ENCODE assay signal across 7 mouse cellular contexts in genomic region chr13:105294715-105295114, GRCm38 (mm10). TPM values are rescaled to one million over a fixed set of nuclear protein-coding genes. Genes with fewer than 3 reads are reported as not detected.
DNase-seq lines count a peak whose midpoint lies in the region; ATAC-seq and TF ChIP-seq lines count a peak whose summit lies in the region.

Gene Rnf180 (minus strand): TSS chr13:105294815.

- peak within 1 kb of the TSS; percentile 95 for H3K27ac ChIP-seq in forebrain, embryonic 10.5 days
- peak within 1 kb of the TSS; percentile 87 for H3K27ac ChIP-seq in midbrain, postnatal 0 days (ENCODE audit: low read depth, low read length)

- no peaks in the 10 kb centered on the region for H3K9me3 ChIP-seq in forebrain, embryonic 10.5 days
- no peaks in the 10 kb centered on the region for H3K9me3 ChIP-seq in midbrain, postnatal 0 days (ENCODE audit: low read length)

- DNase-seq in left cerebral cortex, adult 18-20 months (ENCODE audit: low spot score in 2 of 2): no peak
- no peak for DNase-seq in left cerebral cortex, adult 9 months (ENCODE audit: low spot score in 2 of 2)
- no peak for DNase-seq in forebrain, embryonic 10.5 days (ENCODE audit: extremely low spot score, low spot score)
- no peak for DNase-seq in layer of hippocampus, postnatal 14 days (ENCODE audit: low spot score in 2 of 2)
- no peak for DNase-seq in midbrain, postnatal 0 days (ENCODE audit: low spot score)
- DNase-seq in thymus, postnatal 36 days: no peak

- ATAC-seq in midbrain, postnatal 0 days (ENCODE audit: low FRiP score): no peak; the same call in 1 of the 2 replicates
- ATAC-seq in CD4-positive, CD25-positive, alpha-beta regulatory T cell, adult 4 months: no peak

- 0 out of 2 replicates have a peak, but pooled peaks cover under 1% of the 10 kb centered on the region for H3K36me3 ChIP-seq in forebrain, embryonic 10.5 days (replicated peaks)
- no peaks in the 10 kb centered on the region for H3K36me3 ChIP-seq in midbrain, postnatal 0 days (ENCODE audit: insufficient read depth, low read length)

- H3K27me3 ChIP-seq in forebrain, embryonic 10.5 days (ENCODE audit: poor library complexity, severe bottlenecking): peaks cover 17% of the 10 kb centered on the region
- H3K27me3 ChIP-seq in midbrain, postnatal 0 days (ENCODE audit: insufficient read depth, low read length): no peaks in the 10 kb centered on the region

- peak within 1 kb of the TSS; percentile 94 for H3K9ac ChIP-seq in midbrain, postnatal 0 days (replicated peaks; ENCODE audit: low read length, poor library complexity, severe bottlenecking)

- H3K4me3 ChIP-seq in forebrain, embryonic 10.5 days: peak within 1 kb of the TSS; percentile 81
- peak within 1 kb of the TSS; percentile 95 for H3K4me3 ChIP-seq in midbrain, postnatal 0 days (ENCODE audit: low read depth, low read length)

- H3K4me2 ChIP-seq in midbrain, postnatal 0 days (ENCODE audit: low read depth, low read length, poor library complexity, severe bottlenecking): peak within 1 kb of the TSS; percentile 79

- peaks cover 26% of the 10 kb centered on the region for H3K4me1 ChIP-seq in forebrain, embryonic 10.5 days
- H3K4me1 ChIP-seq in midbrain, postnatal 0 days (ENCODE audit: insufficient read depth, low read length): peaks cover 8% of the 10 kb centered on the region; the same call in 1 of the 2 replicates

- no peak for TF ChIP-seq CTCF in midbrain, postnatal 0 days (IDR thresholded peaks at IDR 0.05)

- 59% methylated on average over 11 of the region's 11 CpGs for WGBS in forebrain, embryonic 10.5 days
- WGBS in midbrain, postnatal 0 days: 52% methylated on average over 11 of the region's 11 CpGs

RNA-seq across cellular contexts. Expression of gene Rnf180, which starts in this region (rescaled TPM):
- total RNA-seq in left cerebral cortex, adult 18-20 months (2021): 10 to 100 TPM; 18.5 to 20.2 TPM
- polyA plus RNA-seq in forebrain, embryonic 10.5 days (2016; fragmentation: Nextera tagmentation; extraction: Ambion mirVana): 6.4 and 6.6 TPM in 2 replicates
- 10 to 100 TPM; 20.3 to 21.0 TPM for total RNA-seq in layer of hippocampus, postnatal 14 days (2021)
- total RNA-seq in midbrain, postnatal 0 days (2014; rRNA removed): 34.4 and 47.1 TPM in 2 replicates
- polyA plus RNA-seq in midbrain, postnatal 0 days (2015; fragmentation: Nextera tagmentation; extraction: Ambion mirVana): 42.7 and 44.7 TPM in 2 replicates
- not detected for polyA plus RNA-seq in CD4-positive, CD25-positive, alpha-beta regulatory T cell, adult 4 months (2017; shearing (Covaris generic))
